In genomic region chr14:76533170-76533815, GRCm38 (mm10) we compare ENCODE assay signal across 9 mouse cellular contexts. TPM values are rescaled to one million over a fixed set of nuclear protein-coding genes. Genes with fewer than 3 reads are reported as not detected.
DNase-seq lines count a peak whose midpoint lies in the region; ATAC-seq lines count a peak whose summit lies in the region.
"Had no signal": no experiment of that assay in that cellular context is flagged by ENCODE, and none has a peak within 500 bp of the region (broad histone marks: within the 10 kb centered on the region; RNA-seq: fewer than 3 reads in every experiment).

No protein-coding gene starts in this region.

- H3K36me3 ChIP-seq in heart, embryonic 14.5 days (ENCODE audit: control insufficient read depth, insufficient read depth, low read length): no peaks in the 10 kb centered on the region
- H3K36me3 ChIP-seq in embryonic facial prominence, embryonic 10.5 days (replicated peaks): no peaks in the 10 kb centered on the region
- H3K36me3 ChIP-seq in megakaryocyte, embryonic 14.5 days (replicated peaks; ENCODE audit: low read length): no peaks in the 10 kb centered on the region

- DNase-seq in heart, postnatal 25 days (ENCODE audit: low spot score): no peak
- DNase-seq in embryonic facial prominence, embryonic 10.5 days (ENCODE audit: low spot score): peak; percentile 77
- peak; percentile 70 for DNase-seq in kidney, adult 18-20 months
- no peak for DNase-seq in frontal cortex, postnatal 25 days (ENCODE audit: low spot score in 2 of 2)
- DNase-seq in left cerebral cortex, postnatal 25 days (ENCODE audit: low spot score in 2 of 2): no peak
- DNase-seq in lung, postnatal 4 days: no peak

- ATAC-seq in heart, embryonic 14.5 days (ENCODE audit: insufficient number of reproducible peaks, insufficient read depth, low FRiP score, low read depth): 0 out of 2 replicates have a peak, but pooled peaks have one; percentile 4

- H3K9ac ChIP-seq in heart, embryonic 14.5 days (ENCODE audit: low read length): peak overlapping the region; percentile 67

- peak overlapping the region; percentile 20 to 55 for H3K27ac ChIP-seq in heart, embryonic 14.5 days (replicated peaks in 1 of 2; ENCODE audit: control insufficient read depth in 1 of 2, insufficient read depth in 1 of 2, low read depth in 2 of 2, low read length in 2 of 2)
- H3K27ac ChIP-seq in embryonic facial prominence, embryonic 10.5 days (replicated peaks): peak overlapping the region; percentile 89

- intact Hi-C loops in heart, postnatal 25 days (cut with DNase I): no loop called here
- intact Hi-C loops in left cerebral cortex, postnatal 25 days (cut with DNase I): no loop called here

- 15% methylated on average over 10 of the region's 10 CpGs for WGBS in heart, embryonic 14.5 days
- WGBS in embryonic facial prominence, embryonic 10.5 days: 10% methylated on average over 10 of the region's 10 CpGs

- peaks cover 21 to 24% of the 10 kb centered on the region in 2 experiments for H3K4me1 ChIP-seq in heart, embryonic 14.5 days (ENCODE audit: control insufficient read depth in 2 of 2, insufficient read depth in 2 of 2, low read length in 2 of 2)
- H3K4me1 ChIP-seq in embryonic facial prominence, embryonic 10.5 days: peaks cover 79% of the 10 kb centered on the region
- peaks cover 51% of the 10 kb centered on the region for H3K4me1 ChIP-seq in megakaryocyte, embryonic 14.5 days

- H3K9me3 ChIP-seq in heart, embryonic 14.5 days (ENCODE audit: control insufficient read depth, low read length): no peaks in the 10 kb centered on the region
- H3K9me3 ChIP-seq in embryonic facial prominence, embryonic 10.5 days: no peaks in the 10 kb centered on the region
- H3K9me3 ChIP-seq in megakaryocyte, embryonic 14.5 days: no peaks in the 10 kb centered on the region

- peak overlapping the region; percentile 69 for H3K4me2 ChIP-seq in heart, embryonic 14.5 days (ENCODE audit: low read length)

- no peaks in the 10 kb centered on the region for H3K27me3 ChIP-seq in heart, embryonic 14.5 days (ENCODE audit: control insufficient read depth, insufficient read depth, low read length)
- no peaks in the 10 kb centered on the region for H3K27me3 ChIP-seq in embryonic facial prominence, embryonic 10.5 days (replicated peaks; ENCODE audit: low read depth, poor library complexity, severe bottlenecking)
- H3K27me3 ChIP-seq in megakaryocyte, embryonic 14.5 days (replicated peaks): peaks cover 17% of the 10 kb centered on the region
- H3K27me3 ChIP-seq: CH12.LX had no signal

- H3K4me3 ChIP-seq in heart, embryonic 14.5 days (ENCODE audit: control insufficient read depth in 1 of 2, insufficient read depth in 1 of 2, low read depth in 1 of 2, low read length in 2 of 2): peak overlapping the region; percentile 17 to 34
- H3K4me3 ChIP-seq in embryonic facial prominence, embryonic 10.5 days: peak overlapping the region; percentile 48
- peak overlapping the region; percentile 6 for H3K4me3 ChIP-seq in megakaryocyte, embryonic 14.5 days (replicated peaks)

RNA-seq across cellular contexts. Expression of gene Serp2, which starts 23.4 kb away (rescaled TPM):
- polyA plus RNA-seq in heart, embryonic 14.5 days (2014; fragmentation: Nextera tagmentation; extraction: Ambion mirVana): 9.2 and 9.5 TPM in 2 replicates
- 1 to 10 TPM in 1 of 2 experiments, under 1 TPM in 1; 0.47 to 1.0 TPM for total RNA-seq in heart, postnatal 25 days (2021)
- polyA plus RNA-seq in embryonic facial prominence, embryonic 10.5 days (2016; fragmentation: Nextera tagmentation; extraction: Ambion mirVana): 18.9 and 21.6 TPM in 2 replicates
- 0.47 TPM in 1 of 2 replicates, not detected in the other for polyA plus RNA-seq in megakaryocyte, embryonic 14.5 days (2012; ENCODE audit: insufficient read depth, low replicate concordance)
- 100 to 1,000 TPM; 175 to 186 TPM for total RNA-seq in left cerebral cortex, postnatal 25 days (2021)
- total RNA-seq: CH12.LX had no signal

Comparison
In these comparisons a context has a peak if more than half of its experiments do, and no peak if none do; other contexts are left out.
1. DNase-seq: peak in embryonic facial prominence, embryonic 10.5 days (single experiment) and kidney, adult 18-20 months (single experiment); none in heart, postnatal 25 days (single experiment), frontal cortex, postnatal 25 days (0 of 2), left cerebral cortex, postnatal 25 days (0 of 2) and lung, postnatal 4 days (0 of 2).
2. Peak in every context shown above with its lines, with median percentiles within 50 percentile points of each other: H3K4me3 ChIP-seq.